Mouse (Mus musculus): Measurements from ENCODE around the gene Tm7sf3. TPM values are rescaled to one million over a fixed set of nuclear protein-coding genes. Genes with fewer than 3 reads are reported as not detected.

Tm7sf3 gene
- total and polyA plus RNA-seq, 3 experiments = 18.3 to 27.1 TPM; not detected in 1

DNA sequence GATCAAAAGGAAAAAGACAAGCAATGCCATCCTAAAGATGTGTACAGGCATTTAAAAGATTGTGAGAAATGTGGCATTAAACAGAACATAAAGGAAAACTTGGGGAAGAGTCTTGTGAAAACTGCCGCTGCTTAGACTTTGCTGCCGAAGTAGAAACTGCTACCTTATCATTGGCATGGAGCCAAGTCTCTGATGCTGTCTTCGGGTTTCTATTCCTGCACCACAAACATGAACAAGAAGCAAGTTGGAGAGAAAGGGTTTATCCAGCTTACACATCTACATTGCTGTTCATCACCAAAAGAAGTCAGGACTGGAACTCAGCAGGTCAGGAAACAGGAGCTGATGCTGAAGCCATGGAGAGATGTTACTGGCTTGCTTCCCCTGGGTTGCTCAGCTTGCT is 10.6 kb upstream of the Tm7sf3 start:
- Histone ChIP-seq H3K9me3 (replicated peaks; ENCODE audit: insufficient read depth, low read length) (no peaks in the 10 kb centered on the region), H3K36me3 (ENCODE audit: control insufficient read depth in 1 of 2, insufficient read depth in 2 of 2, low read length in 2 of 2) (peaks cover 2 to 12% of the 10 kb centered on the region in 2 experiments; a peak in 3 of 4 replicates), H3K9ac (ENCODE audit: control insufficient read depth, low read depth, low read length, poor library complexity, severe bottlenecking) (0 out of 2 replicates have a peak overlapping the region, but pooled peaks have one; percentile 2), H3K4me1 (ENCODE audit: control insufficient read depth in 1 of 2, insufficient read depth in 2 of 2, low read length in 2 of 2) (peaks cover 3 to 4% of the 10 kb centered on the region in 2 experiments; a peak in 3 of 4 replicates), H3K79me2 (ENCODE audit: control insufficient read depth, insufficient read depth, low read length, poor library complexity) (no peaks in the 10 kb centered on the region), H3K27me3 (ENCODE audit: control insufficient read depth in 1 of 2, insufficient read depth in 2 of 2, low read length in 2 of 2) (no peaks in the 10 kb centered on the region), H3K4me3 (ENCODE audit: control insufficient read depth in 1 of 2, insufficient read depth in 1 of 2, low read depth in 2 of 2, low read length in 2 of 2) (0 out of 4 replicates have a peak overlapping the region, but pooled peaks of 1 of the 2 experiments have one; percentile 17), H3K27ac (ENCODE audit: control insufficient read depth, low read depth, low read length) (no peak overlapping the region)
- TF ChIP-seq GATA1 (IDR thresholded peaks at IDR 0.05; ENCODE audit: low read depth, low read length) (peak; percentile 39; the same call in 1 of the 2 replicates), BHLHE40 (IDR thresholded peaks at IDR 0.05; ENCODE audit: borderline replicate concordance, low read depth, low read length) (no peak), MAFK (IDR thresholded peaks at IDR 0.05; ENCODE audit: borderline replicate concordance, low read depth, low read length) (0 out of 2 replicates have a peak, but pooled peaks have one; percentile 3)
- DNase-seq (ENCODE audit: low read depth, low spot score) = peak; percentile 78

DNA sequence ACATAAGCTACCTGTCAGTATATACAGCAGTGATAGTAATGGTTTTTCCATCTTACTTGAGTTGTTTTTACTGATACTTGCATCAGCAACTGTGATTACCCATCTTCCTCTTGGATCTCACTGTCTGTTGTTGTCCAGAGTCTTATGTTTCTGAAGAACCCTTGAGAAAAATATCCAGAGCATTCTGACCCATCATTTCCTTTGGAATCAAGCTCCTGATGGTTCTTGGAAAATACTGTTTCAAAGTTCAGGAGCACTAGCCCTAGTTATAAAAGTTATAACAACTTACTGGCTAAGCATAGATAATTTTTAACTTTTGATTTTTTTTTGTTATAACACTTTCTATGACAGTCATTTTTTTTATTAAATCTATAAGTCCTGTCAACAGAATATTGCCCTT is 8.8 kb upstream of the Tm7sf3 start:
- no peak overlapping the region for H3K27ac ChIP-seq (ENCODE audit: control insufficient read depth, low read depth, low read length)
- no peak for TF ChIP-seq EP300 (IDR thresholded peaks at IDR 0.05; ENCODE audit: low read depth in 1 of 2, low read length in 2 of 2)
- no peak for TF ChIP-seq CTCF (IDR thresholded peaks at IDR 0.05 in 2 of 3, conservative IDR thresholded peaks at IDR 0.05 in 1 of 3; ENCODE audit: control insufficient read depth in 1 of 3, insufficient read depth in 1 of 3, low read depth in 2 of 3, low read length in 3 of 3, poor library complexity in 1 of 3, severe bottlenecking in 1 of 3)
- no peak for TF ChIP-seq POLR2AphosphoS5 (IDR thresholded peaks at IDR 0.05; ENCODE audit: borderline replicate concordance, low read depth, low read length)
- TF ChIP-seq JUND (IDR thresholded peaks at IDR 0.05; ENCODE audit: low read depth, low read length) = no peak
- TF ChIP-seq USF1 (IDR thresholded peaks at IDR 0.05; ENCODE audit: low read depth, low read length) = no peak
- TF ChIP-seq MAX (IDR thresholded peaks at IDR 0.05; ENCODE audit: low read length) = no peak
- TF ChIP-seq POLR2AphosphoS2 (IDR thresholded peaks at IDR 0.05; ENCODE audit: low read length) = no peak
- TF ChIP-seq MAZ (IDR thresholded peaks at IDR 0.05; ENCODE audit: low read depth, low read length) = no peak
- no peak for TF ChIP-seq ZMIZ1 (IDR thresholded peaks at IDR 0.05; ENCODE audit: low read depth, low read length)
- peaks cover 2 to 12% of the 10 kb centered on the region in 2 experiments; a peak in 3 of 4 replicates for H3K36me3 ChIP-seq (ENCODE audit: control insufficient read depth in 1 of 2, insufficient read depth in 2 of 2, low read length in 2 of 2)
- peaks cover 3 to 4% of the 10 kb centered on the region in 2 experiments; a peak in 3 of 4 replicates for H3K4me1 ChIP-seq (ENCODE audit: control insufficient read depth in 1 of 2, insufficient read depth in 2 of 2, low read length in 2 of 2)
- no peak overlapping the region for H3K4me3 ChIP-seq (ENCODE audit: control insufficient read depth in 1 of 2, insufficient read depth in 1 of 2, low read depth in 2 of 2, low read length in 2 of 2)
- H3K79me2 ChIP-seq (ENCODE audit: control insufficient read depth, insufficient read depth, low read length, poor library complexity) = peaks cover 3% of the 10 kb centered on the region; the same call in 1 of the 2 replicates
- H3K27me3 ChIP-seq (ENCODE audit: control insufficient read depth in 1 of 2, insufficient read depth in 2 of 2, low read length in 2 of 2) = no peaks in the 10 kb centered on the region
- no peak for DNase-seq (ENCODE audit: low read depth, low spot score)
- H3K9ac ChIP-seq (ENCODE audit: control insufficient read depth, low read depth, low read length, poor library complexity, severe bottlenecking) = no peak overlapping the region
- no peaks in the 10 kb centered on the region for H3K9me3 ChIP-seq (replicated peaks; ENCODE audit: insufficient read depth, low read length)

- Histone ChIP-seq H3K36me3 (ENCODE audit: control insufficient read depth in 1 of 2, insufficient read depth in 2 of 2, low read length in 2 of 2) (peaks cover 2 to 12% of the 10 kb centered on the region in 2 experiments; a peak in 3 of 4 replicates), H3K27ac (ENCODE audit: control insufficient read depth, low read depth, low read length) (no peak overlapping the region), H3K79me2 (ENCODE audit: control insufficient read depth, insufficient read depth, low read length, poor library complexity) (peaks cover 10% of the 10 kb centered on the region), H3K9me3 (replicated peaks; ENCODE audit: insufficient read depth, low read length) (no peaks in the 10 kb centered on the region), H3K9ac (ENCODE audit: control insufficient read depth, low read depth, low read length, poor library complexity, severe bottlenecking) (no peak overlapping the region), H3K27me3 (ENCODE audit: control insufficient read depth in 1 of 2, insufficient read depth in 2 of 2, low read length in 2 of 2) (no peaks in the 10 kb centered on the region), H3K4me3 (ENCODE audit: control insufficient read depth in 1 of 2, insufficient read depth in 1 of 2, low read depth in 2 of 2, low read length in 2 of 2) (no peak overlapping the region), H3K4me1 (ENCODE audit: control insufficient read depth in 1 of 2, insufficient read depth in 2 of 2, low read length in 2 of 2) (peaks cover 0 to 4% of the 10 kb centered on the region in 2 experiments; a peak in 2 of 4 replicates)
- DNase-seq (ENCODE audit: low read depth, low spot score) = no peak
- TF ChIP-seq ETS1 (IDR thresholded peaks at IDR 0.05; ENCODE audit: low read depth, low read length) (no peak), POLR2A (IDR thresholded peaks at IDR 0.05; ENCODE audit: control insufficient read depth in 1 of 2, insufficient read depth in 1 of 2, low read depth in 1 of 2, low read length in 2 of 2, poor library complexity in 1 of 2) (no peak), HCFC1 (IDR thresholded peaks at IDR 0.05; ENCODE audit: low read depth, low read length) (no peak), RCOR1 (IDR thresholded peaks at IDR 0.05; ENCODE audit: low read depth, low read length) (no peak), UBTF (IDR thresholded peaks at IDR 0.05; ENCODE audit: borderline replicate concordance, insufficient read depth, low read depth, low read length) (no peak), GABPA (IDR thresholded peaks at IDR 0.05; ENCODE audit: low read depth, low read length) (no peak), GATA1 (IDR thresholded peaks at IDR 0.05; ENCODE audit: low read depth, low read length) (no peak), MAFK (IDR thresholded peaks at IDR 0.05; ENCODE audit: borderline replicate concordance, low read depth, low read length) (no peak), ELF1 (IDR thresholded peaks at IDR 0.05; ENCODE audit: low read depth, low read length) (no peak), SIN3A (IDR thresholded peaks at IDR 0.05; ENCODE audit: low read length) (no peak), CHD1 (IDR thresholded peaks at IDR 0.05; ENCODE audit: low read depth, low read length) (no peak), NRF1 (IDR thresholded peaks at IDR 0.05; ENCODE audit: insufficient read depth, low read depth, low read length, poor library complexity, severe bottlenecking) (no peak), NELFE (IDR thresholded peaks at IDR 0.05; ENCODE audit: low read depth, low read length) (no peak), ZKSCAN1 (IDR thresholded peaks at IDR 0.05; ENCODE audit: low read depth, low read length) (no peak), EP300 (IDR thresholded peaks at IDR 0.05; ENCODE audit: low read depth in 1 of 2, low read length in 2 of 2) (no peak), BHLHE40 (IDR thresholded peaks at IDR 0.05; ENCODE audit: borderline replicate concordance, low read depth, low read length) (no peak), MAX (IDR thresholded peaks at IDR 0.05; ENCODE audit: low read length) (no peak)
Measured at GRCm38 (mm10) chr6:146650013-146650412, 7.4 kb upstream of the Tm7sf3 start.
